Mouse (Mus musculus): Measurements from ENCODE around the gene Mast4. TPM values are rescaled to one million over a fixed set of nuclear protein-coding genes. Genes with fewer than 3 reads are reported as not detected.

The Mast4 gene
- total and polyA plus RNA-seq, 3 experiments: 0.99 to 7.4 (median 6.1) TPM

GRCm38 (mm10) chr13:102744481-102745269, 589.6 kb downstream of the Mast4 start:
- H3K9ac ChIP-seq (ENCODE audit: insufficient read depth, low read depth): no peak overlapping the region
- peaks cover 2 to 38% of the 10 kb centered on the region in 2 experiments for H3K4me1 ChIP-seq (ENCODE audit: control insufficient read depth in 1 of 2, insufficient read depth in 2 of 2)
- H3K27me3 ChIP-seq (replicated peaks): no peaks in the 10 kb centered on the region
- TF ChIP-seq MAZ (IDR thresholded peaks at IDR 0.05; ENCODE audit: low read depth, low read length) (no peak; the same call in 1 of the 2 replicates), ZC3H11A (IDR thresholded peaks at IDR 0.05; ENCODE audit: low read depth, low read length) (peak; percentile 73), NELFE (IDR thresholded peaks at IDR 0.05; ENCODE audit: low read depth, low read length) (peak; percentile 9; the same call in 1 of the 2 replicates), RAD21 (IDR thresholded peaks at IDR 0.05; ENCODE audit: low read depth, low read length) (peak; percentile 84), KAT2A (IDR thresholded peaks at IDR 0.05; ENCODE audit: insufficient replicate concordance, low read length) (no peak), CTCF (conservative IDR thresholded peaks at IDR 0.05 in 1 of 2, IDR thresholded peaks at IDR 0.05 in 1 of 2; ENCODE audit: low read depth in 2 of 2, low read length in 2 of 2) (peak; percentile 81 to 90), ELF1 (IDR thresholded peaks at IDR 0.05; ENCODE audit: low read depth, low read length) (peak; percentile 28; the same call in 1 of the 2 replicates), RCOR1 (conservative IDR thresholded peaks at IDR 0.05; ENCODE audit: low read depth, low read length) (no peak), MYC (IDR thresholded peaks at IDR 0.05; ENCODE audit: low read depth, low read length) (no peak), MAFK (IDR thresholded peaks at IDR 0.05; ENCODE audit: insufficient replicate concordance, low read length) (peak; percentile 98), SMC3 (IDR thresholded peaks at IDR 0.05; ENCODE audit: low read depth, low read length) (peak; percentile 92), ZNF384 (IDR thresholded peaks at IDR 0.05; ENCODE audit: low read depth, low read length) (peak; percentile 98), IRF4 (IDR thresholded peaks at IDR 0.05; ENCODE audit: low read depth, low read length) (no peak)
- H3K79me2 ChIP-seq (replicated peaks; ENCODE audit: control insufficient read depth, extremely low read depth, insufficient read depth, poor library complexity, severe bottlenecking): no peaks in the 10 kb centered on the region
- dilution Hi-C loops (cut with MboI; ENCODE audit: extremely low pct_ligation_motif_present, extremely low pct_unique_long_range_greater_than_20kb, low sequenced_read_pairs): no loop called here
- H3K9me3 ChIP-seq (replicated peaks; ENCODE audit: low read length): no peaks in the 10 kb centered on the region
- 0 out of 2 replicates have a peak overlapping the region, but pooled peaks have one; percentile 2 for H3K27ac ChIP-seq (ENCODE audit: insufficient read depth, low read depth)
- peaks cover 50 to 76% of the 10 kb centered on the region in 2 experiments for H3K36me3 ChIP-seq (replicated peaks in 1 of 2; ENCODE audit: control insufficient read depth in 1 of 2, insufficient read depth in 1 of 2, low read length in 1 of 2)
- no peak overlapping the region for H3K4me3 ChIP-seq (replicated peaks in 1 of 3; ENCODE audit: low read depth in 2 of 3, low read length in 2 of 3, poor library complexity in 1 of 3)
- in situ Hi-C loops (cut with MboI; ENCODE audit: low pct_ligation_motif_present, low pct_unique_long_range_greater_than_20kb, low sequenced_read_pairs): no loop called here
- peak; percentile 69 for DNase-seq (ENCODE audit: extremely low read depth)
- H3K4me2 ChIP-seq (ENCODE audit: insufficient read depth, low read depth, poor library complexity, severe bottlenecking): no peak overlapping the region

DNA sequence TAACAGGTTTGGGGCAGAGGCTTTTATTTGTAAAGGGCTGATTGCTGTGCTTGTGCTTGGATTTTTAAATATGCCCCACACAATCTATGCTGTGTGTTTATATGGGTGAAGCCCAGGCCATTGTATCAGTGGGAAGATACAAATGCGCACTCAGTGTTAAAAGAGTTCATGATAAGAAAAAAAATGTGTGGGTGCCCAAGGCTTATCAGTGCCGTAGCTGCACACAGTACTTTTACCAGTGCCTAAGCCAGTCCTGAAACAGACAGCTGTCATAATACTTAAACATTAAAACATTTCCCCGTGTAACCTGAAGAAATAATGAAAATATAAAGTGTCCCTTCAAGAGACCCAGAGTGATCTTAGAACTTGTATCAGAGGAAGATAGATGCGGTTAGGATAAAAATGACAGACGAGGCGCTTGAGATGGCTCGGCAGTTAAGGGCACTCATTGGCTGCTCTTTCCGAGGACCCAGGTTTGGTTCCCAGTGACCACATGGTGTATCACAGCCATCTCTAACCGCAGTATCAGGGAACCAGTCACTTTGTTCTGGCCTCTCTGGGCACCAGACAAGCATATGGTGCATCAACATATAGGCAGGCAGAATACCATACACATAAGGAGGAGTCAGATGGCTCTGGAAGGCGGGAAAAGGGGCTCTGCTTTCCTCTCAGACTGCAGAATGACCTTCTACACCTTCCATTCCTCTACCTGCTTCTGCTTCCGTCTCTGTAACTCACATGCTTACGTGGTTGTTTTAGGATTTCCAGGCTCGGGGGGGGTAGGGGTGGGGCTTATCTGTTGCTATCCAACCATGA, 594.4 kb downstream of the Mast4 start:
- peaks cover 67 to 83% of the 10 kb centered on the region in 2 experiments for H3K36me3 ChIP-seq (replicated peaks in 1 of 2; ENCODE audit: control insufficient read depth in 1 of 2, insufficient read depth in 1 of 2, low read length in 1 of 2)
- no peak overlapping the region for H3K4me2 ChIP-seq (ENCODE audit: insufficient read depth, low read depth, poor library complexity, severe bottlenecking)
- no peaks in the 10 kb centered on the region for H3K27me3 ChIP-seq (replicated peaks)
- DNase-seq (ENCODE audit: extremely low read depth): no peak
- no peak overlapping the region for H3K4me3 ChIP-seq (replicated peaks in 1 of 3; ENCODE audit: low read depth in 2 of 3, low read length in 2 of 3, poor library complexity in 1 of 3)
- in situ Hi-C loops (cut with MboI; ENCODE audit: low pct_ligation_motif_present, low pct_unique_long_range_greater_than_20kb, low sequenced_read_pairs) (no loop called here), dilution Hi-C loops (cut with MboI; ENCODE audit: extremely low pct_ligation_motif_present, extremely low pct_unique_long_range_greater_than_20kb, low sequenced_read_pairs) (no loop called here)
- no peaks in the 10 kb centered on the region for H3K9me3 ChIP-seq (replicated peaks; ENCODE audit: low read length)
- peaks cover 2 to 20% of the 10 kb centered on the region in 2 experiments for H3K4me1 ChIP-seq (ENCODE audit: control insufficient read depth in 1 of 2, insufficient read depth in 2 of 2)
- H3K27ac ChIP-seq (ENCODE audit: insufficient read depth, low read depth): no peak overlapping the region
- no peak overlapping the region for H3K9ac ChIP-seq (ENCODE audit: insufficient read depth, low read depth)
- H3K79me2 ChIP-seq (replicated peaks; ENCODE audit: control insufficient read depth, extremely low read depth, insufficient read depth, poor library complexity, severe bottlenecking): peaks cover 3% of the 10 kb centered on the region; the same call in 1 of the 2 replicates
- TF ChIP-seq CHD2 (IDR thresholded peaks at IDR 0.05; ENCODE audit: low read length) (no peak), CHD1 (IDR thresholded peaks at IDR 0.05; ENCODE audit: low read depth, low read length) (no peak), TCF12 (IDR thresholded peaks at IDR 0.05; ENCODE audit: low read depth, low read length) (no peak), RAD21 (IDR thresholded peaks at IDR 0.05; ENCODE audit: low read depth, low read length) (no peak), PAX5 (IDR thresholded peaks at IDR 0.05; ENCODE audit: low read length) (no peak), MEF2A (IDR thresholded peaks at IDR 0.05; ENCODE audit: borderline replicate concordance, low read depth, low read length) (no peak), ETS1 (conservative IDR thresholded peaks at IDR 0.05; ENCODE audit: low read depth, low read length) (no peak)

All from CH12.LX (cell line).